Mouse (Mus musculus): Measurements from ENCODE around the gene Adam1b.
A peak's percentile ranks its signal among the peaks of the same experiment; 100 is the strongest.
"Not testable (repeated sequence)": the region's sequence is repeated elsewhere in the genome, so short reads cannot be mapped to it uniquely, and the experiment has no call there.

Adam1b gene

DNA sequence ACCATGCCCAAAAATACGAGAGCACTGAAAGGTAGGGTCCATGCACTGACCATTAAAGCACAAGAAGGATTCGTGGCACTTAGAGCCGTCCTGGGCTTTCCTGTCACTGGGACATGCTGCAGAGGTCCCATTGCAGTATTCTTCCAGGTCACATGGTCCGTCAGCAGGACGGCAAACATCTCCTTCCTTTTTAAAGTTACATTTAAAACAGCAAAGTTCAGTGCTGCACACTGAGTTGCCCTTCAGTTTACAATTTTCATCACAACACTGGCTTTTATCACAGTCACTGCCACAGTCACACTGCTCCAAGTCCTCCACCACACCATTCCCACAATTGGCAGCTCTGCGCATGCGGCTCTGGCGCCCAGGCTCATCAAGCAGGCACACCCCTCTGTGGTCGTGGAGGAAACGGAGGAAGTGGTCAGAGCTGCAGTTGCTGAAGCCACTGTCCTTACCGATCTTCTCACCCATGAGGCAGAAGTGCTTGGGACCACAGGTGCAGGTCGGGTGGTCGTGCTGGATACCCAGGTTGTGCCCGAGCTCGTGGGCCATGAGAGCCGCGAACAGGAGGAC, 1.7 kb downstream of the Adam1b start:
- not testable (repeated sequence) for DNase-seq (ENCODE audit: extremely low read depth, low read depth, low spot score)

DNA sequence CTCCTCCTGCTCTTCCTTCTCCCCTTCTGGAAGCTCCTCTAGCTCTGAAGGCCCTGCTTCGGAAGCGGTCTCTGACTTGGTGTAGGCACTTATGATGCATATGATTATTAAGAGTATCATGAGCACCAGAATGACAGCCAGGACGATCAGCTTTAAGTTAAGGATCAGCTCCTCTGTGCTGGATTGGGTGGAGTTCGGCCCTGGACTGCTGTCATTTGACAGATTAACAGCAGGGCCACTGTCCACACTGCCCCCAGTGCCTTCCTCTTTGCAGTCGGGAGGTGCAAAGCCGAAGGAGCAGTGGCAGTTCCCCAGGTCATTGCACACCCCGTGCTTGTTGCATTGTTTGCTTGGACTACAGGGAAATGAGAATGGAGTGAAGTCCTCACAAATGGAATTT, 2.5 kb downstream of the Adam1b start:
- no peak for DNase-seq (ENCODE audit: extremely low read depth, low read depth, low spot score)

DNA sequence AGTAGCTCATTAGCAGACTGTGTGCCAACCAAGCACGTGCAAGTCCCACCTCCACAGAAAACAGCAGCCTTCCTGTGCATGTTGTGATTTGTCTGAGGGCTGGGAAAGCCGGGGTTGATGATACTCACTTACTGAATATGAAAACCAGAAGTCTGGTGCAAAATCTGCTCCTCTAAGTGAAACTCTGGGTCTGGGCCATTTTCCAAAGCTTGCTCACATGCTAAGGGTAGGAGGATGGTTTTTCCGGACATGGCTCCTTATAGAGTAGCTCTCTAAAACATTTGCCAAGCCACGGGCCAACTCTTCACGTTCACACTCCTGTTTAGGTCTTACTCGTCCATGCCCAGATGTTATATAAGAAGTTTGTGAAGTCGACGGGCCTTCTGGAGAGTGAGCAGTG, 9.9 kb downstream of the Adam1b start:
- DNase-seq (ENCODE audit: extremely low read depth, low read depth, low spot score), result no peak

DNA sequence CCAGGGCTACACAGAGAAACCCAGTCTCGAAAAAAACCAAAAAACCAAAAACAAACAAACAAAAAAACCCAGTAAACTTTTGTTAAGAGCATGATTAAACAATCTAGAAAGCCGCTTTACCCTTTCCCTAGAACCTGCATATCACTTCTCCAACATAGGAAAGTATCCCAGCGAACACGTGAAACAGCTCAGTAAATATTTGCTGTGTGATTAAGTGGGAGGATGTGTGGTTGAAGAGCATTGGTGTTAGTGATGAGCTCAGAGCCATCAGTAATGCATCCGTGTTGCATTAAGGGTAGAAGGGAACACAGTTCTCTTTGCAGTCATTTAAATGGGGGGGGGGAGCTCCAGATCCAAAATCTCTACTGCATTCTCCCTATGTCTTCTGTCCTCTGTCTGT, 18.4 kb downstream of the Adam1b start:
- DNase-seq (ENCODE audit: extremely low read depth, low read depth, low spot score), result no peak

DNA sequence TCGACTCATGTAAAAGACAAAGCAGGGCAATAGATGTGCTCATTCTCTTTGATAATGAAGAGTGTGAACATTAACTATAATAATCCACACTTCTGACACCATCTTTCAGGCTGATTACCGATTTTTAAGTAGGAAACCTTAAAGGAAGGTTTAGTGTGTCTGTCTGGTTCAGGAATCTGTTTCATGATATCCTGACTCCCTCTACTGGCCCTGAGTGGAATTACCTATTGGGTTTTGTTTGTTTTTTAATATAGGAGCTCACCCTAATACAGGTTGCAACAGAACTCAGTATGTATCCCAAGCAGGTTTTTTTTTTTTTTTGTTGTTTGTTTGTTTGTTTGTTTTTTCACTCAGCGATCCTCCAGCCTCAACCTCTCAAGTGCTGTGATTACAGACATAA, 25.6 kb downstream of the Adam1b start:
- no peak for DNase-seq (ENCODE audit: extremely low read depth, low read depth, low spot score)

DNA sequence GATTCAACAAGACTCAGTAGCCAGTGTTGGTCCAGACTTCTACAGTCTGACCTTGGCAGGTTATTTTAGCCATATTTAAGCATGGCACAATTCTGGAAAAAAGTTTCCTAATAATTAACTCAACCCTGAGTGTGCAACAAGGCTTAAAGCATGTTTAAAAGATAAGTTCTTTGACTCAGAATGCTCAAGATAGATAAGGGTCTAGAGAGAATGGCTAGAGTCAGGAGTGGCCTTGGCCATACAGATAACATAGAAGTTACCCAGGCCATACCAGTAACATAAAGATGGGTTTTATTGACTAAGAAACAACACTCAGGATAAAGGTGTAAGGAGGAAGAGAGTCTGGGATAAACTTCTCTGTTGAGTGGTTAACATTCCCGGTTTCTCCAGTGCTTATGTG, 27.2 kb downstream of the Adam1b start:
- no peak for DNase-seq (ENCODE audit: extremely low read depth, low read depth, low spot score)

DNA sequence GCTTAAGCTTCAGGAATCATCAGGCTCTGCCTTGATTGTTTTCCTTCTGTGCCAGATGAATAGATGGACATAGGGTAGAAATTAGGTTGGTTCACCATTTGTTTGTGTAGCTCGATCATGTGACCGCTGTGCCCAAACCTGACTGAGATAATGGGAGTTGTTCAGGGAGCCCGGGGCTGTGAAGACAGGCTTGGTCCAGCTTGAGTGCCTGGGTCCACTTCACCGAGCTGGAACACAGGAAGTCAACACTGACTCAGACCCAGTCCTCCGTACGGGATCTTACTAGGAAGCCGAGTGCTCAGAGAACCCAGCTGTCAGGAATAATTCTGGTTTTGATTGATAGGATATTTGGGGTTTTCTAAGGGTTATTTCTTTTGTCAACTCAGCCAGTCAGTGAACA, 28.6 kb downstream of the Adam1b start:
- DNase-seq (ENCODE audit: extremely low read depth, low read depth, low spot score), result no peak

DNA sequence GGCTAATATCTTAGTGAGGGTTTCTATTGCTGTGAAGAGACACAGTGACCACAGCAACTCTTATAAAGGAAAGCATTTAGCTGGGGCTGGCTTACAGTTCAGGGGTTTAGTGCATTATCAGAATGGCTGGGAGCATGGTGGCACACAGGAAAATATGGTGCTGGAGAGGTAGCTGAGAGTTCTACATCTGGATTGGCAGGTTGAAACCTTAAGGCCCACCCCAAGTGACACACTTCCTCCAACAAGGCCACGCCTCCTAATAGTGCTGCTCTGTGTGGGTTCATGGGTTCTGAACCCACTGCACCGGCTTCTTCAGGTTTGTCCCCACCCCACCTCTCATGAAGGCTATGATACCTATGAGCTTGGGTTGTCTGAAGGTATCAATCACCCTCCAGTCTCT, 30.8 kb downstream of the Adam1b start:
- no peak for DNase-seq (ENCODE audit: extremely low read depth, low read depth, low spot score)

DNA sequence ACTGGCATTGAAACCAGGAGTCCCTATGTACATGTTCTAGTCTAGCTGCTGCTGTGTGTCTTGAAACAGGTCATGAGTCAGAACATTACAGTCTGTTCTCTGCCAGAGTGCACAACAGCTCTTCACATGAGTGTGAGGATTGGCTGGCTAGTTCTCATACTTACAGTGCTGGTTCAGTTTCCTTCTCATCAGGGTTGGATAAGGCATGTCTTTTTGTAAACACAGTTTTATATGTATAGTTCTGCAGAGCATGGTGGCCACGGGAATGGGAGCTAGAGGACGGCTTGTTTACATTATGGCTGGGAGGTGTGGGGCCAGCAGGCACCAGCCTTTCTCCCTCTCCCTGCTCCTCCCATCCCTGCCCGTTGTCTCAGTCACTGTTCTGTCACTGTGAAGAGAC, 33.7 kb downstream of the Adam1b start:
- DNase-seq (ENCODE audit: extremely low read depth, low read depth, low spot score), result no peak

DNA sequence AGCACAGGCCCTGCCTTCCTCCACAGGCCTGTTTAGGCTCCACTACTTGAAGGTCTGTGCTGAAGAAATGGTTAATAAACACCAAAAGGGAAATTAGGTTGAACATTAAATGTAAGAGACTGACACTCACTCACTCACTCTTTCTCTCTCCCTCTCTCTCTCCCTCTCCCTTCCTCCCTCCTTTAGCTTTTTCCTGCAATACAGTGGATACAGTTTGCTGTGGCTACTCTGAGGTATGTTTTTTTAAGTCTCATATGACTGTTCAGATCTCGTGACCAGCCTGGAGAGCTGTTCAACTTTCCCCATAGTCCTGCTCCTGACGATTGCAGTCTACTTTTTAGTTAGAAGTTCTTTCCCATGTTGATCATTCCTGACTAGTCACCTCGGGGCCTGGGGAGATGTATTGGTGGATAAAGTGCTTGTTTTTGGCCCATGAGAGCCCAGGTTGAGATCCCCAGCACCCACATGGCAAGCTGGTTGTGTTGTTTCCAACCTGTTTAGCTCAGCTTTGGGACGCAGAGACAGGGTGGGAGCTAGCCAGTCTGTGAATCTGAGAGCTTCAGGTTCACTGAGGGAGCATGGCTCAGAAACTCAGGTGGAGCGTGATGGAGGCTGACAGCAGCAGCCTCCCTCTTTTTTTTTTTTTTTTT, 39.5 kb downstream of the Adam1b start:
- DNase-seq (ENCODE audit: extremely low read depth, low read depth, low spot score), result no peak

DNA sequence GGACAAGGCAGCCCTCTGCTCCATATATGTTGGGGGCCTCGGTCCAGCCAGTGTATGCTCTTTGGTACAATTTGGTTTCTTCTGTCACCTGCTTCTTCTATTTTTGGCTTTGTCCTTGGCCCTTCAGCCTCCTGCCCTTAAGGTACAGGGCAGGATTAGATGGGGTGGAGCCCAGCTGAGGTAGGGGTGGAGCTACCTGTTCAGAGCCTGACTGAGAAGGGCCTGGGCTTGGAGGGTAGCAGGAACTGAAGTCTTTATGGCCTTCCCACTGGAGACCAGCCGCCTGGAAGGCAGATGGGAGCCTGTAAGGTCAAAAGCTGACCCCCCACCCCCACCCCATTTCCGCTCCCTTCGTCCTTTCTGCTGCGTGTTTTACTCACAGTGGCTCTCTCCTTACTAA, 40.3 kb downstream of the Adam1b start:
- no peak for DNase-seq (ENCODE audit: extremely low read depth, low read depth, low spot score)

DNA sequence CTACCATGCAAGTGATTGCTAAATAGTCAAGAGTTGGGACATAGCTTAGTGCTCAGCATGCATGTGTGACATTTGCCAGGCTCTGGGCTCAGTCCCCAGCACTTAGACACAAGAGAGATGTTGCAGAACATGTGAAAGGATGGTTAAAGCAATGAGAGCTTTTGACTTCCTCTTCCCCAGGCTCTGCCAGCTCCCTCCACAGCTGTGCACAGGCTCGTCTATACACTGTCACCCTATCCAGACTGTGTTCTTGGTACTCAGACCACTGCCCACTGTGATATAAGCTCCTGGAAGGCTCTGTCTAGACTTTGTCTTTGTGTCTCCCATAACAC, 41.1 kb downstream of the Adam1b start:
- no peak for DNase-seq (ENCODE audit: extremely low read depth, low read depth, low spot score)

DNA sequence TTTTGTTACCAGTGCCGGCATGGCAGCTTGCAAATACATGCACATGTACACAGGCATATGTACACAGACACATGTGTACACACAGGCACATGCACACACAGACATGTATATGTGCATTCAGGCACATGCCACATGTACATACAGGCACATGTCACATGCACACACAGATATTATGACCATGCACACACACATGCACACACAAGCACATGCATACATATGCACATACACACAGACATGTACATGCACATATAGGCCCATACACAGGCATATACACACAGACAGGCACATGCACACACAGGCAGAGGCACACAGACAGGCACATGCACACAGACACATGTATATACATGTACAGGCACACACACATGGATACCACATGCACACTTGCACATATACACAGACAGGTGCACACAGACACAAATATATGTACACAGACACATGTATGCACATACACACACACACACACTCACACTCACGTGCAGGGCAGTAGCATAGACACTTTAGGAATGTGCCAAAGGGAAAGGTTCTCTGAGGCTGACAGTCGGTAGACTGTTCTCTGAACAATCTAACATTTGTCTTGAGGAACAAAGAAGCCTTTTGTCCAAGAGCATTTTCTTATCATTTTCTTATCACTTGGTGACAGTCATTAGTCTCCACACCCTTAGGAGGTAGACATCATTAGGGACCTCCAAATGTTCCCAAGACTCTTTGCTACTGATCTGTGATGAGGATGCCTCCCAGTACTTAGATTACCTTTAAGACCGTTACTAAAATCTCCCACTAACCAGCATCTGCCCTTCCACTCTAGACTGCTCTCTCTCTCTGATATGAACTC, 41.7 kb downstream of the Adam1b start:
- DNase-seq (ENCODE audit: extremely low read depth, low read depth, low spot score), result no peak

DNA sequence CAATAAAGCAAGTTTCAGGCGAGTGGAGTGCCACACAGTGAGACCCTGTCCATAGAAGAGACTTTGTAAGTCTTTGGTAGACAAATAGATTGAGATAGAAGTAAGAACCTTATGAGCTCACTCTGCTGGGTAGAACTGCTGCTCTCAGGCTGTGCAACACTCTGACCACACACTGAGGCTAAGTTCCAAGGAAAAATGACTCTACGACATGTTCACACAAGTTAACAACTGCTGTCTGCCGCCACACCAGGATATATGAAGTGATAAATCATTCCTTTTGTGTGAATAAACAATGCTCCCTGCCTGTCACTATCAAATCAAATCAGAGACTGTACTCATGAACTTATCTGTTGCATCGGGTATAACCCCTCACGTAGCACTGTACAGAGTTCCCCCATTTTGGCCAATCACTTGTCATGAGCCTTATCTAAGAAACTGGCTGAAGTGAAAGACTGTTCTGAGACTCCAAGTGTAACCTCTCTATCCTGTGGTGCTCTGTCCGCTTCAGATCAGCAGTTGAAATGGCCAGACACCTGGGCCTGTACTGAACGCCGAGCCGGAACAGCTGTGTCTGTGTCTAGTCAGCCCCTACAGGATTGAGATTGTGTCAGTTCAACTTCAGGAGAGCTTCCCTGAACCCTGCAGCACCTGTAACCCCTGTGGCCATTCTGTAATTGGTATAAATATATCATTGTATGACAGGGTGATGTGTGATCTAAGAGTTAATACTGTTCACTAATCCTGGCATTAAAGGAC, 47.5 kb downstream of the Adam1b start:
- DNase-seq (ENCODE audit: extremely low read depth, low read depth, low spot score), result peak; percentile 74

DNA sequence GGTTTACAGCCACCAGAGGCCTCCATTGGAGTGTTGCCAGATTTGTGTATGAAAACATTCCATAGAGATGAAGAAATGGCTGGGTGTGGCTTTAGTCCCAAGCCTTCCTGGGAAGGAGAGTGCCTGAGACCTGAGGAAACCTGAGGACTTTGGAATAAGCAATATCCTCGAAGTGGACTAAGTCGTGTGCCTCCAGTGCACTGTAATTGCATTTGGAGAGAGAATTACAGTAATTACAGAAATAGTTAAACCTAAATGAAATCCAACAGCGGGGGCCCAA, 48.8 kb downstream of the Adam1b start:
- DNase-seq (ENCODE audit: extremely low read depth, low read depth, low spot score), result no peak

DNA sequence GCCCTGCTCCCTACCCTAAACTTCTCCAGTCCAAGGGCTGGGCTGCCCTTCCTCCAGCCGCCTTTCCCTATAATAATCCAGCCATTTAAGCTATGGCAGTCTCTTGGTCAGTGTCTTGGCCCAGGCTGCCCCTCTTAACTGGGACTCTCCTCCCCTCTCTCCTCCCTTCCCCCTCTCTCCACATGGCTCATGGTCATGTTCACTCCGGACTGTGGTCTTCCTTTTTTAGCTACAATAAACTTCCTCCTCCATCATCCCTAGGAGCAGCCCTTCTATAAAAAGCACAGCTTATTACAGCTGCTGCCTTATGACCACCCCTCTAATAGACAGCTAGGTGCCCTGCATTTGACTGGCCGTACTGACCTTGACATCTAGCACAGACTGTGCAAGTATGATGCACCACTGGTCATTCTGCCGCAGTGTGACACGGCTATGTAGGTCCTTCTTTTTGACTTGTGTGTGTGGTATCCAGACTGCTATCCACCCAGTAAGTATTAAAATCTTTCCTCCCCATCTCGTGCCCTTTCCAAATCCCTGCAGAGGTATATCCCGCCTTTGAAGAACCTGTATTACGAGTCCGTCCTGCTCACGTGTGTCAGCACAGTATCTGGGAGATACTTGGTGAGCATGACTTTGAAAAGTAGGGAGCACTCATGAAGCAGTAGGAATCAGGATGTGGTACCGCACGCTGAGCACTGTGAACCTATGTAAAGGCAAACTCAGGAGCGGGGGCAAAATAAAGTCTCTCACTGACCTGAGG, 49.3 kb downstream of the Adam1b start:
- DNase-seq (ENCODE audit: extremely low read depth, low read depth, low spot score), result peak; percentile 78

DNA sequence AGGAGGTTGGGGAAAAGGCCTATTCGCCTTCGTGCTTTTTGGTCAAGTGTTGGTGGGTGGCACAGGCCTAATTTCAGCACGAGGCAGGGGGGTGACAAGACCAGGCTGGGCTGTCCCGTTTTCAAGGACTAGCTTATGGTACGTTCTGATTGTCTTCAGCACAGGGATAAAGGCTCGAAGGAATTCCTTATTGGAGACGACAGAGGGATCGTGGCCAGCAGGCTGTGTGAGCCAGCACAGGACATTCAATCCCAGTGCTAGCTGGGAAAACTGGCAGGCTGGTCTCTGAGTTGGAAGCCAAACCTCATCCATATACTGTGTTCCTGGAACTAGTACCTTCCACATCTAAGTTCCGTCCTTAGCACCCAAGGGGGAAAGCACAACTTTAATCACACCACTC, 50.3 kb downstream of the Adam1b start:
- no peak for DNase-seq (ENCODE audit: extremely low read depth, low read depth, low spot score)

DNA sequence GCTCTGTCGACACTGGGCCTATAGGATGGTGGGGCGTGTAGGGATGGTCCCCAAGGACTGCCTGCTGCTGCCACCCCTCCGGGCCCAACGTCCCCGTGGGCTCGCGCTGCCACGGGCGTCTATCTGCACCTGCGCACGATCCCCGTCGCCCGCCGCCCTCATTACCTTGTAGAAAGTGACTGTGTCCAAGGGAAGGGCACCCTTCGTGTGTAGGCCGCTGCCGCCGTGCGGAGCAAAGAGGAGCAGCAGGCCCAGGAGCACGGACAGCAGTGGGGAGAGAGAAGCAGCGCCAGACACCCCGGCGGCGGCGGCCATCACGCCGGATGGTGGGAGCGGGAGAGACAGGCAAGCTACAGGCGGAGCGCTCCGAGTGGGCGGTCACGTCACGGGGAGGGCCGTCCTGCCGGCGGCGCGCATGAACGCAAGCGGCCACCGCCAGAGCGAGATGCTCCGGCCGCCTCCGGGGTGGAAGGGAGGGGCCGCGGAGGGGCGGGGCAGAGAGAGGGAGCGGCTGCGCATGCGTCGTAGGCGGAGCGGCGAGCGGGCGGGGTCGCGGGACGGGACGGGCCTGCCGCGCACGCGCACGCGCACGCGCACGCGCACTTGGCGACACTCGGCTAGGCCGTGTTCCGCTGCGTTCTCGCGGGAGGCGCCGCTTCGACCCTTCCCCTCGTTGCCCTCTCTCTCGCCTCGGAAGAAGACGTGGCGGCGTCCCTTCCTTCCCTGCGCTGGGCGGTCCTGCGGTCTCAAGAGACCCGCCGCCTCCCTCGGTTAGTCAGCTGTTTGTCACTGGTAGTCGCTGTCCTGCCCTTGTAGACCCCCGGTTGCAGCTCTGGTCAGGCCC, 51.0 kb downstream of the Adam1b start, which contains the start of gene Erp29:
Gene Erp29, minus strand, starts transcription at position 481 of the 844 bp plus-strand sequence.
- no peak for DNase-seq (ENCODE audit: extremely low read depth, low read depth, low spot score)

DNA sequence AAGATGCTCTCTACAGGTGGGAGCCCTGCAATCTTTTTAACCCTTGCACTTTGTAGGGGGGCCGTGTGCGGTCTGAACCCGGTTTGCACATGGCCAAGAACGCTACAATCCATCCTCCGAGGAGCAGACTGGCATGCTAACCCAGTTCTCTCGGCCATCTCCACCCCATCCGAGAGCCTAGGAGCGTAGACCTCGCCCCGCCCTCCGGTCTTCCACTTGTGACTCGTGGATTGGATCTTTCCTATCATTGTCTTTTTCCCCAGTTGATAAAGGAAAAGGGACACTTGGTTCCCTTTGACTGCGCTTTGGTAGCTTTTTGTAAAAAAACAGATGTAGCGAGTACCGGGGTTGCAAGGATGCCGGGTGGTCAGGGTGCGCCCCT, 51.6 kb downstream of the Adam1b start, which contains the start of gene Tmem116:
Gene Tmem116, plus strand, starts transcription at position 250 of the 382 bp plus-strand sequence.
- DNase-seq (ENCODE audit: extremely low read depth, low read depth, low spot score), result no peak

DNA sequence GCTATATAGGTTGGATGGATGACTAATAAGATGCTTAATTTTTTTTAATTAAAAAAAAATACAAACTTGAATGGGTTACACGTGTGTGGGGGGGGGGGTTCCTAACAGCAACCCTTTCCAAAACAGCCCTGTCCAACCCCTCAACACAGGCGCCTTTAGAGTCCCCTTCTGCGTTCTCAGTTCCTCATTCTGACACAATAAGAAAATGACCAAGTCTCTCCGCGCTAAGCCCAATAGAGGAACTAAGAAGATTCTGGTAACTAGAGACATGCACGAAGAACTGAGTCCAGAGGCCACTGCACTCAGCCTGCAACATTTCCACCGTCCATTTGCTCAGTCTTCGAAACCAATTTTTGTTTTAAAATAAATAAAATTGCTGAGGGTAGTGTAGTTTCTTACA, 52.0 kb downstream of the Adam1b start:
- DNase-seq (ENCODE audit: extremely low read depth, low read depth, low spot score), result no peak
